Mouse (Mus musculus): ENCODE measurements around the gene Sox5.

Sox5 gene

GRCm38 (mm10) chr6:144579301-144579700 lies 202.5 kb downstream of the Sox5 start:
- peak; percentile 20 for DNase-seq (ENCODE audit: low spot score)

- DNase-seq (ENCODE audit: low spot score), result no peak
Measured at GRCm38 (mm10) chr6:144570850-144571249, 210.9 kb downstream of the Sox5 start.

DNA sequence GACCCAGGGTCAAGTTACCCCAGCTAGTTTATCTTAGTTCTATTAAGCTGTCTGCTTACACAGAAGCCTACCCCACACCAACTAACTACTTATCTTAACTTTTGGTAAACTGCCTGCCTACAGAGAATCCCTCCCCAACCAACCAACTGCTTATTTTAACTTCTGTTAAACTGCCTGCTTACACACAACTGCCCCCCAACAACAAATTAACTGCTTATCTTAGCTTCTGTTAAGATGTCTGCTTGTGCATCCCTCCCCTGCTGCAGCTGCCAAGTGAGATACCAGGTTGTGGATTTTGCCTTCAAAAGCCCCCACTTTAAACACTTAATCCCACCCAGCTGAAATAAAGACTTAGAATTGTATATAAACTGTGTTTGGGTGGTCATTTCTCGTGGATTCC lies 215.9 kb downstream of the Sox5 start:
- no peak for DNase-seq (ENCODE audit: low spot score)

GRCm38 (mm10) chr6:144561718-144562117 lies 220.1 kb downstream of the Sox5 start:
- DNase-seq (ENCODE audit: low spot score), result no peak

DNA sequence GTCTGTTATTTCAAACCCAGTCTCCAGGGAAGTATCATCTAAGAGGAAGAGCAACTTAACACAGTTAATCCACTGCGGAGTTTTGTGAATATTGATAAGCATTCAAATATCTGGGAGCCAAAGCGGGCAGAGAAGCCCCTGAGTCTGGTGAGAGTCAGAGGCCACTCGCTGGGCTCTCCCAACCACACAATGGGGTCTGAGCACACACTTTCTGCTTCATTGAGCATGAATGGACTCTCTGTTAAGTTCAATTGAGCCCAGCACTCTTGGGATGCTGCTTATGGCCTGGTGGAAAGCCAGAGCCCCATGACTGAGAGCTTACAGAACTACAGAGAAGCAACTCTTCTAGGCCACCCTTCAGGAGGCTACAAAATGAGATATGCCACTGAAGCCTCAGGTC lies 221.6 kb downstream of the Sox5 start:
- peak; percentile 78 for DNase-seq (ENCODE audit: low spot score)

DNA sequence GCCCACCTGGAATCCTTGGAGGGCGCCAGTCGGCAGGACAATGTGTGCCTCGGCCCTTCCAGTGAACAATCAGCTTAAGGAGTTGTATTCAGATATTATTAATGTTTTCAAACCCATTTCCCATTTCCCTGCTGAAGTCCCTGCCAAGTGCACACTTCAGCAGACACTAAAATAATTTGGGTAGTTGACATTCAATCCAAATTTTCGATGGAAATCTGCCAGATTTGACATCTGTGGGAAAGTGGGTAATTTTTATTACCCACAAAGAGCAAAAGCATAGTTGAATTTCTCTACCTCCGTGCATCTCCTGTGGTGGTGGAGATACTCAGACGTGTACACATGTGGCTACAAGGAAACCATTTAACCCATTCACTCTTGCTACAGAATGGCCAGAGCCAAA lies 228.3 kb downstream of the Sox5 start:
- no peak for DNase-seq (ENCODE audit: low spot score)

DNA sequence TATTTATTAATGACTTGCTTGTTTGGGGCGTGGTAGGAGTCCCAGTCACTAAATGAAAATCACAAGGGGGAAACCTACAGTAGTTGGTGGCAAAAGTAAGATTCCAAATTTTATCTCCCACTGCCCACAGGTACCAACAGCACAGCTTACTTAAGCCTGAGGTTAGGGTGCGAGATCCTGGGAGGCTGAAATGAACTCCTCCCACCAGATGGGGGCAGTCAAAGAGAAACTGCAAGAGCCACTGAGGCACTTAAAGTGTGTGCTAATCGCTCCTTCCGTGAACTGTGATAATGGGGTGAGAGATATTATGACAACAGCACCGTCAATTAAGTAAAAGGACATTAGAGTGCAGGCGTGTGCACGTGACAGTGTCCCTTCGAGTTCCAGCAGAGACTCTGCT lies 232.8 kb downstream of the Sox5 start:
- DNase-seq (ENCODE audit: low spot score), result no peak

DNA sequence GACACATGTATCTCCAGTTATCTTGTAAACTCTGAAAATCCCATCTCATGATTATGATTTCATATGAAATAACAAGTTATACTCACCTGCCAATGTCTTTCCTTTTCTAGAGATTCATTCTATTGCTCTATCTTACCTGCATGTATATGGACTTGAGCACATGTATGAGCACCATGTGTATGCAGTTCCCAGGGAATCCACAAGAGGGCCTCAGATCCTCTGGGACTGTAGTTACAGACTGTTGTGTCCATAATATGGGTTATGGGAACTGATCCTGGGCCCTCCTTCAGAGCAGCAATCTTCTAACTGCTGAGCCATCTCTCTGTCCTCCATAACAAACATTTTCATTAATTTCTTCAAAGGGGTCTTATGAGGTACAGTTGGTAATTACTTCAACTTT lies 234.6 kb downstream of the Sox5 start:
- DNase-seq (ENCODE audit: low spot score), result no peak

GRCm38 (mm10) chr6:144545549-144545948 lies 236.2 kb downstream of the Sox5 start:
- no peak for DNase-seq (ENCODE audit: low spot score)

DNA sequence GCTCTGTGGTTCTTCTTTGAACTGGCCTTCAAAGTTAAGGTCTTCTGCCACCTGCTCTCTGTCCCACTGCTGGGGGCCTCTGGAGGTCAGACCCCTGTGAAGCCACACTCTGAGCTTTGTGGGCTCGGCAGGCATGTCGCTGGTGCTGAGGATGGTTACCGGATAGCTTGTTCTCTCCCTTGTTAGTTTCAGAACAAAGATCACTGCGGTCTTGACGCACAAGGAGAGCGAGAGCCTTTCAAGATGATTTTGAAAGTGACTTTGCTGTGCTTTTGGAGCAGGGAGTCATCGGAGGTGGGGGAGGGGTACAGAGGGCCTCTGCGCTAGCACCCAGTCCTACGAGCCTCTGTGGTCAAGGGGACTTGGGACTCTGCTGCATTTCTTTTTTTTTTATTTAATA lies 240.5 kb downstream of the Sox5 start:
- DNase-seq (ENCODE audit: low spot score), result no peak

GRCm38 (mm10) chr6:144539439-144540192 lies 242.2 kb downstream of the Sox5 start:
- no peak for DNase-seq (ENCODE audit: low spot score)

DNA sequence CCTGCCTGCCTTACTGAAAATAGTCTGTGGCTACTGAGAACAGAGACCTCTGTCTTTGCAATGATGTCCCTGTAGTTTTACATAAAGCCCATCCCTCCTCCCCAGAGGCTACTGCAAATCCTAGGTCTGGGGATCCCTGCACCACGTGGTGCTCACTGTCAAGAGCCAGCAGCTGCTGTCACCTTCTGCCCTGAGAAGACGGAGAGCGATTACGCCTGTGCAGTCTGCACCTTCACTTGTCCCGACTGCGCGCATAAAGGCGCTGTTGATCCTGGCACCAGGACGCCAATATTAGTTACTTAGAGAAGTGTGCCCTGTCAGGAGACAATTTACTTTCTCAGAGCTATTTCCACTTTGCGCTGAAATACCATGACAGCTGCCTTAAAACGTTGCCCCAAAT lies 258.3 kb downstream of the Sox5 start:
- DNase-seq (ENCODE audit: low spot score), result no peak

GRCm38 (mm10) chr6:144518811-144519210 lies 263.0 kb downstream of the Sox5 start:
- no peak for DNase-seq (ENCODE audit: low spot score)

DNA sequence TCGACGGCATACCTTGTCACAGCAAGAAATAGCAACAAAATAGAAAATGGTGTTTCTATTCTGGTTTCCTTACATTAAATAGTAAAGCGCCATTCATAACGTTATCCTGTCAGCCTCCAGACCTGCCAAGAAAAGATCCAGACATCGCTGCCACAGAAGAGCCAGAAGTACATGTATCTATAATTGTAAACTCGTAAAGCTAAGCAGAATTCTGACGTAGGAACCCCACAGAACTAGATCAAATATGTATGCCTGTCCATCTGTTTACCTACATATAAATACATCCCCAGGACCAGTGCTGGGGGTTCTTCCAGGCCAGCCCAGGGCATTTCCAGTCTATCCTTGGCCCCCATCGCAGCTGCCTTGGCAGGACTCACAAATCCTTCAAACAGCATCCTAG lies 265.9 kb downstream of the Sox5 start:
- DNase-seq (ENCODE audit: low spot score), result no peak

DNA sequence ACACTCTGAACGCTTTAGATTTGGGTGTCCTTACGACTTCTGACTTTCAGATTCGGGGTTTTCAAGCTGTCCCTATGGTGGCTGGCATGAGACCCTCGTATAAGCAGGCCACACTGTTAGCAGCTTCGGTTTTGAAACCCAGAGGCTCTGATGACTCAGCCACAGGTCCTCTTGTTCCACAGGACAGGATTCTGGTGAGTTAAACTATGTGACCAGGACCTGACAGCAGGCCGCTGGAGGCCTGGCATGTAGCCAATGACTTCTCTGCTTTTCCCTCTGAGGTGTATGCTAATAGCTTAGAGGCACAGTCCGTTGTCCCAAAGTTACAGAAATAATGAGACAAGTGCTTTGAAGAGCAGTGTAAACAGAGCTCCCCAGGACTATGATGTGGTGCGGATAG lies 268.0 kb downstream of the Sox5 start:
- no peak for DNase-seq (ENCODE audit: low spot score)

GRCm38 (mm10) chr6:144511925-144512324 lies 269.9 kb downstream of the Sox5 start:
- no peak for DNase-seq (ENCODE audit: low spot score)

GRCm38 (mm10) chr6:144510147-144510546 lies 271.6 kb downstream of the Sox5 start:
- no peak for DNase-seq (ENCODE audit: low spot score)

DNA sequence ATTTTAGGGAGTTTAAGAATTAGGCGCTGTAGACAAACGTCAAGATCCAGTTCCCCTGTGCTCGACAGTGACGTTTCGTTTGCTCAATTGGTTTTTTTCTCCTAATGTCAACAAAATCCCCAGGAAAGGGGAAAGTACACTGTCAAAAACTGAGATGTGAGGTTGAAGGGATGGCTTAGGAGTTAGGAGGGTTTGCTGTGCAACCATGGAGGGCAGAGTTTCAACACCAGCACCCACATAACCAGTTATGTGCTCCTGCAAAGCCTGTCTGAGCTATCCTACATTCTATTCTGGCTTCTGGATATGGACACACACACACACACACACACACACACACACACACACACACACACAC lies 277.6 kb downstream of the Sox5 start:
- no peak for DNase-seq (ENCODE audit: low spot score)

GRCm38 (mm10) chr6:144503399-144504196 lies 278.2 kb downstream of the Sox5 start:
- no peak for DNase-seq (ENCODE audit: low spot score)

DNA sequence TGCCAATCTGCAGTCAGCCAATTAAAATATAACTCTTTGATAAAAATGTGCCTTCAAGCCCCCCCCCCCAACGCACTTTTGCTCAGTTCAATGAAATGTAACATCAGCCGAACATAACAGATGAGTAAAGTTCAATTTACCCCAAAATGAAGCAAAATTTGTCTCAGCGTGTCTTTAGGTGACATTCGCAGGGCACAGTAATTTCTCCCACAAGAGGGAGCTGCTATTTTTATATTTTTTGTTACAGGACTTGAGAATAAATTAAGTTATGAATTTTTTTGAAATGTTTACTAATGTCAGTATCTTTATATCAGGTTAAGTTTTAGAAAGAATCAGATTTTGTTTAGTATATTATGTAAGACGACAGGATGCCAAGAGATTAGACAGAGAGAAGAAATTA lies 280.3 kb downstream of the Sox5 start:
- DNase-seq (ENCODE audit: low spot score), result no peak

- DNase-seq (ENCODE audit: low spot score), result no peak
Measured at GRCm38 (mm10) chr6:144498177-144498576, 283.6 kb downstream of the Sox5 start.

DNA sequence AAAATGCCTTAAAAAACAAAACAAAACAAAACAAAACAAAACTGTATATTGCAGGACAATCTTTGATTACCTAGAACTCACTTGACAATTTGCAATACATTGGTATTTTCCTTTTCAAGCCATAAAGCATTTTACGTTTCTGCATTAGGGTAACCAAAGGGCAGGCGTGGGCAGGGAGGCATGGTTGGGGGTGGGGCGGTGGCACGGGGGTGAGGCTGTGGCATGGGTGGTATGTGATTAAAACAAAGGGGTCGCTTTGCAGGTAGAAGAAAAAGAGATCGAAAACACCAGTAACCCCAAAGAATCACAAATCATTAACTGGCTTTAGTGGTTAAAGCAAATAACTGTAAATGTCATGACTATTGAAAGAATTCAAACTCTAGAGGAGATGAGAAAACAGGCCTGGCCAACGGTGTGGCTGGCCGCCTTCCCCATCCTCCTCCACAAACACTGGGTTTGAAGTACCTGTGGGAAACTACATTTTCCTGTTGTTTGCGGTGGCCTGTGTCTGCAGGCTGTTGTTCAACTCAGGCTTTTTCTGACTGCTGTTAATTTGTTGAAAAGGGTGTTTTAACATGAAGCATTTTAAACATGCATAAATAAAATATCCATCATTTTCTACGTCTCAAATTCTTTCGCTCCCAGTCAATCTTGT lies 289.9 kb downstream of the Sox5 start:
- DNase-seq (ENCODE audit: low spot score), result no peak

DNA sequence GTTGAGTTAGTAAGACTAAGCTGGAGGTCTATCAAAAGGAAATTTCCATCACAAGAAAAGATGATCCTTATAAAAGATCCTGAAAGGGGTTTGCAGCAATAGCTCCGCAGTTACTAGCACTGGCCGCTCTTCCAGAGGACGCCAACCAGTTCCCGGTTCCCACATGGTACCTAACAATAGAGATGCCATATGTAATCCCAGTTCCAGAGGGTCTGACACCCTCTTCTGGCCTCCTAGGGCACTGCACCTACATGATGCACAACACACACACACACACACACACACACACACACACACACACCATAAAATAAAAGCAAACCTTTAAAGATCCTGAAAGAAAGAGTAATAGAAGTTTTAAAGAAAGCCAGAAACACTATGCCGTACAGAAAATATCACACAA lies 290.9 kb downstream of the Sox5 start:
- no peak for DNase-seq (ENCODE audit: low spot score)

Measured in embryo, embryonic 10 days (tissue).